Mouse (Mus musculus) heart, postnatal 0 days (tissue): Measurements from ENCODE around the gene Lsp1. TPM values are rescaled to one million over a fixed set of nuclear protein-coding genes. Genes with fewer than 3 reads are reported as not detected.
A peak's percentile ranks its signal among the peaks of the same experiment; 100 is the strongest.

ENCODE experiments used
- ATAC-seq: fragments of 200-750 bp; cut with Nextera tagmentation; 2 replicates; pipeline ENCODE4 v1.8.0; 2017; ENCODE audit warnings: low read depth, moderate number of reproducible peaks, moderate library complexity; ENCODE audit not compliant: insufficient read depth
- DNase-seq: peaks from one replicate; pipeline ENCODE4 v3.0.0-alpha.2; 2016; ENCODE audit warnings: low spot score
- H3K27ac ChIP-seq: fragments of 300-500 bp; sonication (generic); 2 replicates; pipeline ENCODE4 v1.5.1; 2014; ENCODE audit warnings: low read depth, mild to moderate bottlenecking
- H3K27me3 ChIP-seq: fragments of 300-500 bp; sonication (generic); 2 replicates; pipeline ENCODE4 v1.6.1; 2014; ENCODE audit warnings: low read length, mixed read lengths; ENCODE audit not compliant: control insufficient read depth, insufficient read depth
- H3K36me3 ChIP-seq: fragments of 300-500 bp; sonication (generic); replicated peaks from 2 replicates; pipeline ENCODE4 v1.6.1; 2014; ENCODE audit warnings: low read length, mixed read lengths; ENCODE audit not compliant: control insufficient read depth, insufficient read depth
- H3K4me1 ChIP-seq: fragments of 300-500 bp; sonication (generic); 2 replicates; pipeline ENCODE4 v1.6.1; 2014; ENCODE audit warnings: antibody characterized with exemption; ENCODE audit not compliant: control insufficient read depth, insufficient read depth
- H3K4me2 ChIP-seq: fragments of 300-500 bp; sonication (generic); 2 replicates; pipeline ENCODE4 v1.6.1; 2014; ENCODE audit warnings: low read depth, mild to moderate bottlenecking, low read length, moderate library complexity
- H3K4me3 ChIP-seq: fragments of 300-500 bp; sonication (generic); 2 replicates; pipeline ENCODE4 v1.5.1; 2014; ENCODE audit warnings: low read depth, low read length
- H3K9ac ChIP-seq: fragments of 300-500 bp; sonication (generic); replicated peaks from 2 replicates; pipeline ENCODE4 v1.6.1; 2014; ENCODE audit warnings: low read depth, low read length, mixed read lengths
- H3K9me3 ChIP-seq: fragments of 300-500 bp; sonication (generic); replicated peaks from 2 replicates; pipeline ENCODE4 v1.6.1; 2016; ENCODE audit warnings: low read length; ENCODE audit not compliant: control insufficient read depth
- CTCF ChIP-seq: IDR thresholded peaks from 2 replicates; pipeline ENCODE4 v1.5.1; 2016; ENCODE audit warnings: antibody characterized with exemption, control low read depth, low read depth
- EP300 ChIP-seq: IDR thresholded peaks from 2 replicates; pipeline ENCODE4 v1.6.1; 2016; ENCODE audit warnings: antibody characterized with exemption, low read depth
- WGBS: fragments of 180-500 bp; shearing (Covaris S2); extraction: QIAGEN DNeasy Blood & Tissue Kit; methylation state at CpG from one replicate; pipeline ENCODE4 v1.1.7; 2014; 5-methylcytosine and 5-hydroxymethylcytosine counted together
- polyA plus RNA-seq: library from polyadenylated mRNA; unstranded; fragments of >200 nt; fragmentation: Nextera tagmentation; extraction: Ambion mirVana; gene quantifications from 2 replicates; pipeline ENCODE4 v1.2.1, GENCODE M21; 2015
- total RNA-seq: library from RNA; depleted of rRNA; stranded (reverse); fragments of >200 nt; gene quantifications from 2 replicates; pipeline ENCODE4 v1.2.3, GENCODE M21; 2014; ENCODE audit warnings: low replicate concordance

The Lsp1 gene
- total and polyA plus RNA-seq, 2 experiments from 2014 or later = 53.1 to 84.4 TPM

DNA sequence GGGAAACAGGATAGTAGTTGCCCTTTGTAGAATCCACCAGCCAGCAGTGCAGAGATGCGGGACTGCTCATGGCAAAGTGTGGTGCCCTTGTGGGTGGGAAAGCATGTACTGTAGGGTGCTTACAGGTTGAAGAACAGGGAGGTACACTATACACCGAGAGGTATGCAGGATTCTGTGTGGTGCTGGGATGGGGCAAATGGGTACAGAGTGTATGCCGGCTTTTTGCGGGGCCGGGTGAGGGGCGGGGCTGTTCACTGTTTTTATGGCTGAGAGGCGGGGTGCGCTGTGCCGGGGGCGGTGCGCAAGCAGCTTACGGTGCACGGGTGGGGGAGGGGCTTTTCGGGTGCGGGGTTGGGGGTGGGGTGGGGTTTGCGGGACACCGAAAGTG lies 72.1 kb downstream of the Lsp1 start, which contains the start of gene Mrpl23:
Gene Mrpl23 (plus strand): TSS at position 16 of the 388 bp plus-strand sequence.
- H3K27ac ChIP-seq = peak within 1 kb of the TSS; percentile 95
- ATAC-seq (peak; percentile 42), DNase-seq (no peak)
- H3K4me1 ChIP-seq = peaks cover 11% of the 10 kb centered on the region
- H3K9ac ChIP-seq = peak within 1 kb of the TSS; percentile 67
- WGBS = 5% methylated on average over 17 of the region's 17 CpGs
- peaks cover 6% of the 10 kb centered on the region; the same call in 1 of the 2 replicates for H3K36me3 ChIP-seq
- no peaks in the 10 kb centered on the region for H3K27me3 ChIP-seq
- no peaks in the 10 kb centered on the region for H3K9me3 ChIP-seq
- TF ChIP-seq EP300 = no peak
- TF ChIP-seq CTCF = no peak
- H3K4me2 ChIP-seq = peak within 1 kb of the TSS; percentile 69
- H3K4me3 ChIP-seq = peak within 1 kb of the TSS; percentile 56

DNA sequence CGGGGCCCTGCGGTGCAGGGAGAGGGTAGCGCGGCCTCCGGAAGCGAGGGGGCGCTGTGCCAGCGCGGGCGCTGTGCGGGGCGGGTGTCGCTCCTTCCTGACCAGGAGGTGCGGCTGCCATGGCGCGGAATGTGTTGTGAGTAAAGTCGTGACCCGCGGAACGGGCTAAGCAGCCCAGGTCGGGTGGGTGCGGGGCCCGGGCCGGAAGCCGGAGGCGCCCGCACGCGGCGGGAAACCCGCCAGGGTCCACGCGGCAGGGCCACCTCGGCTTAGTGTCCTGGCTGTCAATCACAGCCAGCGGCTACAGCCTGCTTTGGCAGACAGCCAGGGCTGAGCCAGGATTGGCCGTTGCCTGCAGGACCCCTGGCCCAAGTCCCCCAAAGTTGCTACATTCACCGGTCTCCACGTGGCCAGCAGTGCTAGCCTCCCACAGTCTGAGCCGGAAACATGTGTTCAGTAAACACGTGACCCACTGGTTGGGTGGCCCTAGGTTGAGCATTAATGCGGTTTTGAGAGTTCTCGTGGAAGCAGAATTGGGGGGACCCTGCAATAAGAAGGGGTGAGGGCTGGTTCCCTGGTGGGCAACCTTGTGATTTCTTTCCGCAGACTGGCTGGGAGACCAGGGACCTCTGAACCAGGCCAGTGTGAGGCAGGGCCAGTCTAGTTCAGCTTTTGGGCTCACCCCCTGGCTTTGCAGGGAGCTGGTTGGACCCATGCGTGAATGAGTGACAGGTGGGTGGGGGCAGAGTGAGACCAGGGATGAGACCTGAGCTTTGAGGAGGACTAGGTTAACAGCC lies 72.6 kb downstream of the Lsp1 start:
- H3K4me1 ChIP-seq = peaks cover 14% of the 10 kb centered on the region
- peaks cover 6% of the 10 kb centered on the region; the same call in 1 of the 2 replicates for H3K36me3 ChIP-seq
- TF ChIP-seq EP300 (peak; percentile 57), CTCF (peak; percentile 75)
- peak overlapping the region; percentile 95 for H3K27ac ChIP-seq
- no peaks in the 10 kb centered on the region for H3K9me3 ChIP-seq
- no peaks in the 10 kb centered on the region for H3K27me3 ChIP-seq
- WGBS = 3% methylated on average over 35 of the region's 44 CpGs
- H3K4me3 ChIP-seq = peak overlapping the region; percentile 56
- peak overlapping the region; percentile 67 for H3K9ac ChIP-seq
- DNase-seq (peak; percentile 85), ATAC-seq (peak; percentile 87)
- H3K4me2 ChIP-seq = peak overlapping the region; percentile 69

GRCm38 (mm10) chr7:142535116-142535515 lies 74.5 kb downstream of the Lsp1 start:
- peak overlapping the region; percentile 95 for H3K27ac ChIP-seq
- H3K9ac ChIP-seq = 0 out of 2 replicates have a peak overlapping the region, but pooled peaks have one; percentile 3
- no peaks in the 10 kb centered on the region for H3K9me3 ChIP-seq
- peaks cover 15% of the 10 kb centered on the region for H3K4me1 ChIP-seq
- H3K4me3 ChIP-seq = no peak overlapping the region
- DNase-seq = no peak
- no peaks in the 10 kb centered on the region for H3K27me3 ChIP-seq
- H3K36me3 ChIP-seq = peaks cover 10% of the 10 kb centered on the region
- no peak overlapping the region for H3K4me2 ChIP-seq
- TF ChIP-seq EP300 (no peak), CTCF (no peak)
- ATAC-seq = no peak; the same call in 1 of the 2 replicates
- WGBS = 61% methylated on average over 4 of the region's 4 CpGs

DNA sequence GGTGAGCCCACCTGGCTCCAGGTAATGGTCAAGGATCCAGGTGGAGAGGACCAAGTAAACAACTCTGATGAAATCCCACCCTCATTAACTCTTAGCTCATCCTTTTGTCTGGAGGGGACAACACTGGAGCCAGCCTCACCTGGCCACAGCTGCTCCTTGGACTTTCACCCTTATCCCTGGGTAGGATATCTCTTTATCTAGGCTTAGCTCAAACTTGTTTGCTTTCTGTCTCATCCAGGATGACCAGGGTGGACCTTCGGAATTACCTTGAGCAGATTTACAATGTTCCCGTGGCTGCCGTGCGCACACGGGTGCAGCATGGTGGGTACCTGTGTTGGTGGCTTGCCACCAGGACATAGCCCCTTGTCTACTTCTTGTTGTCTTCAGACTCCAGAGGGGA lies 75.2 kb downstream of the Lsp1 start:
- Histone ChIP-seq H3K9me3 (no peaks in the 10 kb centered on the region), H3K27ac (peak overlapping the region; percentile 95), H3K4me1 (peaks cover 15% of the 10 kb centered on the region), H3K36me3 (peaks cover 13% of the 10 kb centered on the region), H3K4me3 (no peak overlapping the region), H3K4me2 (no peak overlapping the region), H3K27me3 (no peaks in the 10 kb centered on the region), H3K9ac (no peak overlapping the region)
- DNase-seq = no peak
- TF ChIP-seq CTCF (no peak), EP300 (no peak)
- no peak for ATAC-seq
- WGBS = 96% methylated on average over 5 of the region's 5 CpGs

DNA sequence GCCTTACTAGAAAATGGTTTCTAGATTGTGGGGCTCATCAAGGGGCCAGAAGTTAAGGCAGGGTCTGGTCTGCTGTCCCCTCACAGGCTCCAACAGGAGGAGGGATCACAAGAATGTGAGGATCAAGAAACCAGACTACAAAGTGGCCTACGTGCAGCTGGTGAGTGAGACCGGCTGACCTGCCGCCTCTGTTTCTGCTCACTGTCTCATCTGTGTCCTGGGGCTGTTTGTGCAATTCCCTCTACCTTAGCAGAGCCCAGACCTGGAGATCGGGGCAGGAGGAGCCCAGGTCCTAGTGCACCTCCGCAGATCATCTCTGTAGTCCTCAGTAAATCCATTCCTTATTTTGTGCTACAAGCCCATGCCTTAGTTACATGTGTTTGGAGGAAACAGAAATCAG lies 76.6 kb downstream of the Lsp1 start:
- Histone ChIP-seq H3K4me2 (no peak overlapping the region), H3K36me3 (peaks cover 15% of the 10 kb centered on the region), H3K27ac (no peak overlapping the region), H3K4me1 (peaks cover 15% of the 10 kb centered on the region), H3K9ac (no peak overlapping the region), H3K27me3 (no peaks in the 10 kb centered on the region), H3K4me3 (no peak overlapping the region), H3K9me3 (no peaks in the 10 kb centered on the region)
- TF ChIP-seq CTCF (no peak), EP300 (no peak)
- DNase-seq = no peak
- no peak for ATAC-seq
- WGBS = 75% methylated on average over 5 of the region's 5 CpGs
